Mouse (Mus musculus) erythroblast, embryonic 14.5 days (primary cell): ENCODE results near the gene Sprr2j-ps.

Experiments used
- GATA1 ChIP-seq: IDR thresholded peaks from 2 replicates; pipeline ENCODE4 v1.6.1; 2012; ENCODE audit warnings: low read length, inconsistent platforms, mixed read lengths
- TAL1 ChIP-seq: IDR thresholded peaks from 3 replicates; pipeline ENCODE4 v1.6.1; 2012; ENCODE audit warnings: low read length, inconsistent platforms, mixed read lengths

- TF ChIP-seq GATA1 = no peak
- no peak for TF ChIP-seq TAL1
Measured at GRCm38 (mm10) chr3:92455151-92455550, 37.3 kb downstream of the Sprr2j-ps start.
